Mouse (Mus musculus) testis, adult 2 months (tissue): ENCODE measurements around the gene 1700025G04Rik. TPM values are rescaled to one million over a fixed set of nuclear protein-coding genes. Genes with fewer than 3 reads are reported as not detected.

Source experiments
- H3K27ac ChIP-seq: fragments of 200-500 bp; 2 replicates; pipeline ENCODE4 v1.5.1; 2012; ENCODE audit warnings: low read depth, low read length; ENCODE audit not compliant: control insufficient read depth, insufficient read depth
- H3K27me3 ChIP-seq: fragments of 200-500 bp; 2 replicates; pipeline ENCODE4 v1.6.1; 2012; ENCODE audit warnings: mild to moderate bottlenecking, low read length, moderate library complexity; ENCODE audit not compliant: control insufficient read depth, insufficient read depth
- H3K36me3 ChIP-seq: fragments of 200-500 bp; 2 replicates; pipeline ENCODE4 v1.6.1; 2012; ENCODE audit warnings: mild to moderate bottlenecking, low read length; ENCODE audit not compliant: control insufficient read depth, insufficient read depth
- H3K4me1 ChIP-seq: fragments of 200-500 bp; 2 replicates; pipeline ENCODE4 v1.6.1; 2012; ENCODE audit warnings: low read length; ENCODE audit not compliant: control insufficient read depth, insufficient read depth
- H3K4me3 ChIP-seq: fragments of 200-500 bp; 2 replicates; pipeline ENCODE4 v1.5.1; 2012; ENCODE audit warnings: low read depth, mild to moderate bottlenecking, low read length, moderate library complexity, mixed read lengths; ENCODE audit not compliant: control insufficient read depth
- CTCF ChIP-seq: fragments of 200-500 bp; IDR thresholded peaks from 2 replicates; pipeline ENCODE4 v1.5.1; 2012; ENCODE audit warnings: low read depth, mild to moderate bottlenecking, inconsistent platforms, low read length, moderate library complexity; ENCODE audit not compliant: control insufficient read depth, insufficient read depth, insufficient replicate concordance
- POLR2A ChIP-seq: fragments of 200-500 bp; IDR thresholded peaks from 2 replicates; pipeline ENCODE4 v1.6.1; 2012; ENCODE audit warnings: low read depth, mild to moderate bottlenecking, inconsistent platforms, low read length, moderate library complexity; ENCODE audit not compliant: control insufficient read depth
- polyA plus RNA-seq: library from polyadenylated mRNA; depleted of rRNA; stranded (reverse); fragments of >200 nt; gene quantifications from 2 replicates; pipeline ENCODE4 v1.2.3, GENCODE M21; 2012

Gene 1700025G04Rik
- polyA plus RNA-seq, 1 experiment = 12.0 TPM

- peaks cover 2% of the 10 kb centered on the region; the same call in 1 of the 2 replicates for H3K4me1 ChIP-seq
These were observed 145.3 kb downstream of the 1700025G04Rik start for GRCm38 (mm10) chr1:151944457-151945223.

GRCm38 (mm10) chr1:151943681-151944237 lies 146.2 kb downstream of the 1700025G04Rik start:
- Histone ChIP-seq H3K27ac (peak overlapping the region; percentile 69; the same call in 1 of the 2 replicates), H3K4me3 (no peak overlapping the region), H3K36me3 (no peaks in the 10 kb centered on the region), H3K27me3 (no peaks in the 10 kb centered on the region), H3K4me1 (peaks cover 2% of the 10 kb centered on the region; the same call in 1 of the 2 replicates)
- no peak for TF ChIP-seq CTCF
- TF ChIP-seq POLR2A = no peak

More at GRCm38 (mm10) chr1:151944457-151945223, 145.3 kb downstream of the 1700025G04Rik start:
- no peak overlapping the region for H3K4me3 ChIP-seq
- peak overlapping the region; percentile 69 for H3K27ac ChIP-seq
- TF ChIP-seq CTCF = no peak
- no peak for TF ChIP-seq POLR2A
- H3K27me3 ChIP-seq = no peaks in the 10 kb centered on the region
- no peaks in the 10 kb centered on the region for H3K36me3 ChIP-seq

- H3K4me3 ChIP-seq = no peak overlapping the region
- no peaks in the 10 kb centered on the region for H3K27me3 ChIP-seq
- H3K36me3 ChIP-seq = no peaks in the 10 kb centered on the region
- peak overlapping the region; percentile 50; the same call in 1 of the 2 replicates for H3K27ac ChIP-seq
- TF ChIP-seq CTCF = no peak
- no peak for TF ChIP-seq POLR2A
- peaks cover under 1% of the 10 kb centered on the region; the same call in 1 of the 2 replicates for H3K4me1 ChIP-seq
These were observed 146.8 kb downstream of the 1700025G04Rik start for GRCm38 (mm10) chr1:151942972-151943654.

GRCm38 (mm10) chr1:151939987-151940386 lies 149.9 kb downstream of the 1700025G04Rik start:
- TF ChIP-seq CTCF (no peak), POLR2A (no peak)
- no peaks in the 10 kb centered on the region for H3K4me1 ChIP-seq
- H3K27ac ChIP-seq = no peak overlapping the region

GRCm38 (mm10) chr1:151939510-151939909 lies 150.4 kb downstream of the 1700025G04Rik start:
- Histone ChIP-seq H3K27me3 (no peaks in the 10 kb centered on the region), H3K36me3 (no peaks in the 10 kb centered on the region), H3K4me1 (no peaks in the 10 kb centered on the region), H3K4me3 (no peak overlapping the region), H3K27ac (no peak overlapping the region)
- TF ChIP-seq CTCF (no peak), POLR2A (no peak)

More at GRCm38 (mm10) chr1:151939987-151940386, 149.9 kb downstream of the 1700025G04Rik start:
- H3K27me3 ChIP-seq = no peaks in the 10 kb centered on the region
- H3K36me3 ChIP-seq = no peaks in the 10 kb centered on the region
- no peak overlapping the region for H3K4me3 ChIP-seq

GRCm38 (mm10) chr1:151933605-151934004 lies 156.3 kb downstream of the 1700025G04Rik start:
- TF ChIP-seq CTCF = no peak
- TF ChIP-seq POLR2A = no peak
- H3K4me1 ChIP-seq = no peaks in the 10 kb centered on the region

GRCm38 (mm10) chr1:151926826-151927225 lies 163.1 kb downstream of the 1700025G04Rik start:
- H3K27ac ChIP-seq = no peak overlapping the region
- no peaks in the 10 kb centered on the region for H3K27me3 ChIP-seq
- H3K4me3 ChIP-seq = no peak overlapping the region
- H3K36me3 ChIP-seq = no peaks in the 10 kb centered on the region
- H3K4me1 ChIP-seq = no peaks in the 10 kb centered on the region
- TF ChIP-seq POLR2A = no peak

More at GRCm38 (mm10) chr1:151933605-151934004, 156.3 kb downstream of the 1700025G04Rik start:
- no peaks in the 10 kb centered on the region for H3K36me3 ChIP-seq
- no peak overlapping the region for H3K4me3 ChIP-seq
- H3K27ac ChIP-seq = no peak overlapping the region
- no peaks in the 10 kb centered on the region for H3K27me3 ChIP-seq
